Mouse (Mus musculus): Measurements from ENCODE around the gene Marf1.
"Not testable (repeated sequence)": the region's sequence is repeated elsewhere in the genome, so short reads cannot be mapped to it uniquely, and the experiment has no call there.

Gene Marf1

DNA sequence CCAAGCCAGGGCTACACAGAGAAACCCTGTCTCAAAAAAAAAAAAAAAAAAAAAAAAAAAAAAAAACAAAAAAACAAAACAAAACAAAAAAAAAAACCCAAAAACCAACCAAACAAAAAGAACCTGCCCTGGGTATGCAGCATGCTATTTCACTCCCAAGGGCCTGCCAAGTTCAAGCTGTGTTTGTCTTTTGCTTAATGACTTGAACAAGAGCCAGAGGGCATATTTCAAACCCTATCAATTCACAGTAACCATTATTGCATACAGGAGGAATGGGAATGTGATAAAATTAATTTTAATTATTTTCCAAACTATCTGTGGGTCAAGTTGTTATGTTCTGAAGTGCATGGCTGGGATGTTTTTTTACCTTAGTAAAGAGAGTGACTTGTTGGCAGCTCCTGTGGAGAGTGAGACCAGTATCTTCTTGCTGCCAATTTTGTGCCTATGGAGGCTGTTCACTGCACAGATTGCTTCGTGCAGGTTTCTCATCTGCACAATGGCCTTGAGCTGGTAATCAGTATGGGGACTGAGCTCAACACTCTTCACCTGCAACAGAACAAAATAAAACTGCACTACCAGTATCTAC, 25.1 kb downstream of the Marf1 start:
- DNase-seq (ENCODE audit: low spot score in 2 of 2), result no peak

DNA sequence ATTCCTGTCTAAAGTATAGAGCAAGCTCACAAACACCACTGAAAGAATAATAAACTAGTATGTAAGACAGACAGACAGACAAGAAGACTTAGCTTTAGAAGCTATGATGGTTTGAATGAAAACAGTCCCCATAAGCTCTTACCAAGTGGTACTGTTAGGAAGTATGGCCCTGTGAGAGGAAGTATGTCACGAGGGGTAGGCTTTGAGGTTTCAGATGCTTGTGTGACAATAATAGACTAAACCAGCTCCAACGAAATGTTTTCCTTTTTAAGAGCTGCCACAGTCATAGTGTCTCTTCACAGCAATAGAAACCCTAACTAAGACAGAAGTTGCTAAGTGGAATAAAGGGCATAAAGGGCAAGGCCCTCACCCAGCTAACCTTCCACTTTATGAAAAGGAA, 28.1 kb downstream of the Marf1 start:
- no peak for DNase-seq (ENCODE audit: low spot score in 2 of 2)

DNA sequence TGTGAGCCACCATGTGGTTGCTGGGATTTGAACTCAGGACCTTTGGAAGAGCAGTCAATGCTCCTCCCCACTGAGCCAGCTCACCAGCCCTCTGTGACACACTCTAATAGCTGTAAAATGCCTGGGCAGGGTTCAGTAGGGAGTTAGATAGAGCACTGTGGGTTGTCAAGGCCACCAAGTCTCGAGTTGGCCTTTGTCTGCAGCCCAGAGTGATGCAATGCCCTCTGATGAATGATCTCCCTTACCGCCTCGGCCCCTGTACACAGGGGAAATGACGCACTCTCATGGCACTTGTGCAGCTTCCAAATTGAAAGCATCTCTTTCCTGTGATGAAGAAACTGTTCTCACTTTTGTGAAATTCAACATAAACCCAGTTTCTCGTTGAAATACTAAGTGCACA, 31.3 kb downstream of the Marf1 start:
- no peak for DNase-seq (ENCODE audit: low spot score in 2 of 2)

DNA sequence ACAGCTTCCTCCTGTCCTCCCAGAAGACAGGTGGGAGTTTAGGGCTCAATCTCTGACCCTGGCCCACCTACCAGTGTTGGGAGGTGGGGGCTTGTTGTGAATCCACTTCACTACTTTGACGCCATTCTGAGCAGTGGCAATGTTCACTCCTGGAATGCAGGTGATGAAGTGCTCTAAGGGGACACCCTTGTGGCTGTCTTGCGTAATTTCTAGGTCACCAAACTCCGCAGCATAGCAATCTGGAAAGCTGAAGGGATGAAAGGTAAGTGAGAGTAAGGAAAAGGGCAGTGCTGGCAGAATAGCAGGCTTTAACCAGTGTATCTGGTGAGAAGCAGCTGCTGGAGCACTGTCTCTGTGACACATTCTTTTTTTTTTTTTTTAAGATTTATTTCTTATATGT, 31.8 kb downstream of the Marf1 start:
- no peak for DNase-seq (ENCODE audit: low spot score in 2 of 2)

DNA sequence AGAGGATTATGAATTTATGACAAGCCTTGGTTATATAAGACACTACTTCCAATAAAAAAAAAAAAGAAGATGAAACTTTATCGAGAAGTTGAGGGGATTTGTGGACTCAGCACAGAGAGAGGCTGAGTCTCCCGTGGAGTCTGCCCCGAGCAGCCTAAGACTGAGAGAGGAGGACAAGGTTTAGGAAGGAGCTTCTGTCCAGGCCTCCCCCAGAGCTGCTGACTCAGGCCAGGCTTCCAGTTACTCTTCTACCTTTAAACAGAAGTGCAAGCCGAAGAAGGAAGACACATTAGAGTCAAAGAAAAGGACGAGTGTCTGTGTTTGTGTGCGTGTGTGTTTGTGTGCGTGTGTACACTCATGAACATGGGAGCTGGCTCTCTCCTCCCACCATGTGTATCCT, 32.4 kb downstream of the Marf1 start:
- no peak for DNase-seq (ENCODE audit: low spot score in 2 of 2)

DNA sequence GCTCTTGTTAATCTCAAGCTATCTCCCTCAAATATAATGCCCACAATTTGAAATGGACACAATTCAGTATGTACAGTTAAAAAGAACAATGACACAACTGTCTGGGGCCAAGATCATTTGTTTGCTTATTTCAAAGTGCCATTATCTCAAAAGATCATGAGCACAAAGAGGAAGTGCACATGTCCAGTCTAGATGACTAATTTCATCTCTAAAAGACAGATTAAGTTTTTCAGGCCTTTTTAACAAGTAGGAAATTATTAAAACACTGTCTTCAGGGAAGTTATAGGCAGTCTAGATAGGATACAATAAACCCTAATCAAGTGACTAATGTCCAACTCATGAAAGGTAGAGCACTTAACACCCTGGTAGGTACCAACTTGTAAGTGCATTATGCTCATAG, 34.2 kb downstream of the Marf1 start:
- no peak for DNase-seq (ENCODE audit: low spot score in 2 of 2)

DNA sequence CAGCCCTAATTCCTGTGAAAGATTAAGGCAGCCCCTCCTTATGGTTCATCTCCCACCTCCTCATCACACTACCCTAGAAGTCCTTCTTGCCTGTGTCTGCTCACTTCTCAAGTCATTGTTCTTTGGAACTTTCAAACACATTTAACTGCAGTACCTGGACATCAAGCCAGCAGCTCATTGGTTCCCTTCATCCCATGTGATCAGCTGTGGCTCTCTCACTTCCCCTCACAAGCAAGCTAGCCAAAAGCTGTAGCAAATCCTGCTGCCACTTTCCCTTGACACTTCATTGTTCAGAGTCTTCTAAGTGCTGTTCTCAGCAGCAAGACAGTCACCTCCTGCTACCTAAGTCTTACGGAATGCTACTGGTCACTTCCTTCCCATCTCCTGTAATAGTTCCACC, 37.9 kb downstream of the Marf1 start:
- no peak for DNase-seq (ENCODE audit: low spot score in 2 of 2)

DNA sequence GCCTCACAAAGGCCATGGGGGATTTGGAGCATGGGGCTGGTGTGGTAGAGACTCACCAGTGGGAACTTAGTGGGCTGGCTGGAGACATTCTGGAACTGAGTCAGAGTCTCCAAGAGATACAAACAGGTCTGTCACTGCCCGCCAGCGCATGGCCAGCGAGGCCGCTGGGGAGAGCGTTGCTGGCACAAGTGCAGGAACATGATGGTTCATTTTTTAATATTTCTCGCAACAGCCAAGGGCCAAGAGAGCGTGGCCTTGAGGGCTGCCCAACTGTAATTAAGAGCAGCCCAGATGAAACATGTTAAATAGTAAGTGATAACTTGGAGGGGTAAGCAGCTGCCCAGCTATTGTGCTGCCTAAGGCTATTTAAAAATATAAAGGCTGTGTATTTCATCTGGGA, 38.4 kb downstream of the Marf1 start:
- DNase-seq (ENCODE audit: low spot score in 2 of 2), result peak in 1 of 2 experiments; percentile 23

DNA sequence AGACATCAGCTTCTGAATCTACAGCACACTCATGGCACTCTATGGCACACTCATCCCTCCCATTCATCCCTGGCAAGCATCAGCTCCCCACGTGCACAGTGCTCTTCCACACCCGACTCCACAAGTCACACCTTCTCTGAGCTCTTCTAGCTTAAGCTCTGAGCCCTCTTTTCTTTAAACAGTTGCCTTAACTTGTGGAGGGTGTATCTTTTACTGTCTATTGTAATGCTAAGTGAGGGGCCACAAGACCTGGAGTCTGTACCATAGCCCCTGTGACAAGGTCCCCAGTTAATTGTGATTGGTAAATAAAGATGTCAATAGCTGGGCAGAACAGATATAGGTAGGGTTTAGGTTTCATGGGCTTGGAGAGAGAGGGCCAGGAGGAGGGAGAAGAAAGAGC, 39.2 kb downstream of the Marf1 start:
- DNase-seq (ENCODE audit: low spot score in 2 of 2), result no peak

DNA sequence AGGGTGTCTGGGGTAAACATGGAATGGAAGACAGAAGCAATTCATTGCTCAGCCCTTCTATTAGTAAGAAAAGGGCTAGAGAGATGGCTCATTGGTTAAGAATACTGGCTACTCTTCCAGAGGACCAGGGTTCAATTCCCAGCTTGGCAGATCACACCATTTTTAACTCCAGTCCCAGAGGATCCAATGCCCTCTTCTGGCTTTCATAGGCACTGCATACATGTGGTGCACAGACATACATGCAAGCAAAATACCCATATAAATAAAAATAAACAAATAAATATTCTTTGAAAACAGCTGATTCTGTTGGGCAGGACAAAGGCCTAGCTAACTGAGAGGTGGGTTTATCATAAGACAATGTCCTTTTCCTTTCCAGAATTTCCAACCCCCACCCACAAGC, 40.6 kb downstream of the Marf1 start:
- DNase-seq (ENCODE audit: low spot score in 2 of 2), result no peak

DNA sequence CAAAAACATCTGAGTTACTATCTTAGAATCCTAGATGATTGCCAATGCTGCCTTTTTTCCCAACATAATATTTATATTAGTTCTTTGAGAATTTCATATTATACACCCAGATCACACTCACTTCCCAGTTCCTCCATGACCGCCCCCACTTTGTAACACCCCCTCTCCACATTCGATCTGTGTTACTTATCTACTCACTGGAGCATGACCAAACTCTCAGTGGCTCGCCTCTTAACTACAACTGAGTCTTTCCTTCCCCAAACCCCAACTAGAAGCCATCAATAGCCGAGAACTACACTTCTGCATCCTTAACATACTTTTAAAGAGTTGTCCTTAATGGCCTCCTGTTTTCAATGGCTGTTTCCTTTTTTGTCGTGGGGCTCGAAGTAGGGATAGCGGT, 41.6 kb downstream of the Marf1 start:
- DNase-seq (ENCODE audit: low spot score in 2 of 2), result no peak

DNA sequence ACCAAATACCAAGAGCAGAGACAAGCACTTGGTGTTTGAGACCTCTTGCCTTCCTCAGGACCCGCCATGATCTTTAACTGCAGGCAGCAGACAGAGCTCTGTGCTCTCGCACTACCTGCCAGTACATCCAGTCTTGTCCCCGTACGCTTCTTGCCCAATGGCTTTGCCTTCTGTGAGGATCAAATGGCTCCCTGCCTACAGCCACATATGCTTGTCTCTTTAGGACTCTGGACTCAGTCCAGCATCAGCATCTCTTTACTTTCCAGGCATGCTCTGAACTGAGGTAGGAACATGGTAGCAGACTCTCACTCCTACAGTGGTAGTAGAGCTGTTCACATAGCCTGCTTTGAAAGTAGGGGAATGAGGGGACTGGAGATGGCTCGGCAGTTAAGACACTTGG, 42.2 kb downstream of the Marf1 start:
- DNase-seq (ENCODE audit: low spot score in 2 of 2), result no peak

DNA sequence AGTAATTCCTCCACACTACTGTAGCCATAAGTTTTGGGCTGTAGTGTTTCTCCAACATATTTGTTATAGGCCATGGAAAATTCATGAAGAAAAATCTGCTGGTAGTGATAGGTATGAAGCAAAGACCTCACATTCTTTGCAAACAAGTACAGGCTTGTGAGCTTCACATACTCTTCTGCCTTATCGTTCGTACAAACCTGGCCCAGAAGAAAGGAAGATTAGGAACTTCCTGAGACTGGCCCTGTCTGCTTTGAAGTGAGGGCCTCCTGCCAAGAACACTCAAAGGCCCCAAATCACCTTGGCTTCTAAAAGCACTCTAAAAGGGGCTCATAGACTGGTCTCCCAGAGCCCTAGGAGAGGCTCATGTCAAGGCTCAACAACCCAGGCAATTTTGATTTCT, 45.9 kb downstream of the Marf1 start:
- no peak for DNase-seq (ENCODE audit: low spot score in 2 of 2)

DNA sequence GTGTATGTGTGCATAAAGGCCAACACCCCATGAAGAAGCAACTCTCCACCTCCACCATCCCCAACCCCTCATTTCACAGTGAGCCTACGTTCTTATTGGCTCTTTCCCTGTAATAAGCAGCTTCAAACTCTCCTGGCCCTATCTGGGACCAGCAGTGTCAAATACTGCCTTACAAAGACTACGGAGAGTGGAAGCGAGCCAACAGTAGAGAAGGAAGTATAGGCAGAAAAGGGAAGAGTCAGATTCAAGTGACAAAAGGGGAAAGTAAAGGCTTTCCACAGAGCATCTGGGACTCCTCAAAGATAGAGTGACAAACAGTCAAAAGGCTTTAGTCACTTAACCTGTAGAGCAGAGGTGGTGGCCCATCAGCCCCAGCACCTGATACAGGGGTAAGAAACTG, 50.4 kb downstream of the Marf1 start:
- DNase-seq (ENCODE audit: low spot score in 2 of 2), result no peak

DNA sequence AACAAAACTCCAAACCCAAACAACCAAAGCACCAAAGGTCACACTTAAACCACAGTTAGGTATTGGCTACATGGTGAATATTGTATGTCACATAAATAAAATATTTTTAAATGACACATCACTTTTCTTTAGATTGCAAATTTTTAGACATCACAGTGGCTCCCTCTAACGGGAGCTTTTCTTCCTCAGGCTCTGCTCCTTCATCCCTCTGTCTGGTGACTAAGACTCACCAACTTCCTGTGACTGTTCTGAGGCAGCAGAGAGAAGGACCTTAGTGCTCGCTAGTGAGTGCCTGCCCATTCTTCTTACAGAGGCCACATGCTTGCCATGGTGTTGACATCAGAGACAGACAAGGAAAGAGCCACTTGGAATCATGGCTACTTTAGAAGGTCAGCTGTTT, 51.0 kb downstream of the Marf1 start:
- DNase-seq (ENCODE audit: low spot score in 2 of 2), result no peak

DNA sequence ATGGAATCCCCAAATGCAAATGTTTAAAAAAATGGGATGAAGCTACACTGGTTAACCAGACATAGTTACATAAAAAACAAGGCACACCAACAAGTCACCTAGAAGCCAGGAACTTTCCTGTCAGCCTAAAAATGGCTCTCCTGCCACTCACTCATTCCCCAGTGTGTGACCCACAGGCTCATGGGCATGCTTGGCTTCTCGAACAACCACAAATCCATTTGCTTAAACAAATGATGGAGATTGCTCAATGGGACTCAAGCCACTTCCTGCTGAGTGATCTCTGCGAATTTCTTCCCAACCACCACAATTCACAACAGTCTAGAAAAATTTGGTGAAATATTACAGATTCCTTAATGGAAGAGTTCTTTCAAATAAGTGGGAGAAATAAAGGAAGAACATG, 52.2 kb downstream of the Marf1 start:
- no peak for DNase-seq (ENCODE audit: low spot score in 2 of 2)

DNA sequence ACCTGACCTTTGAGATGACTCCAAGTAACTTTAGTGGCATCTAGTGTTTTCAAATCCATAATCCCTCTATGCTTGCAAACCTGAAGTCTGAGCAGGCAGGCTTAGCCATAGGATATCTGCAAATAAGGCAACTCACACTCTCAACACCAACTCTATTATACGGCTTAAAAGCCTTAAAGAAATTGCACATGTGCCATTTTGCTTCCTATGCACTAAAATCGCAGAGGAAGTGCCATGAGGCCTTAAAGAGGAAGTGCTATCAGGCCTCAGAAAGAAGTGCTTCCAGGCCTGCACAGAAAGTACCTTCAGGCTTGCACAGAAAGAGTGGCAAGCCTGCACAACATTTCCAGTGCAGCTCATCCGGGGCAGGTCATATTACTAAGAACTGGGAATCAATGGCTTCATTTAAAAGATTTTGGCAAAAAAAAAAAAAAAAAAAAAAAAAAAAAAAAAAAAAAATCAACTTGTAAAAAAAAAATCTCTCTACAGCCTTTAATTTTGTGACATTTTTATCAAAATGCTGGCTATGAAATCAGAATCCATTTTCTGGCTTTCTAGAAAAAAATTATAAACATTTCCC, 53.4 kb downstream of the Marf1 start:
- DNase-seq (ENCODE audit: low spot score in 2 of 2), result no peak

DNA sequence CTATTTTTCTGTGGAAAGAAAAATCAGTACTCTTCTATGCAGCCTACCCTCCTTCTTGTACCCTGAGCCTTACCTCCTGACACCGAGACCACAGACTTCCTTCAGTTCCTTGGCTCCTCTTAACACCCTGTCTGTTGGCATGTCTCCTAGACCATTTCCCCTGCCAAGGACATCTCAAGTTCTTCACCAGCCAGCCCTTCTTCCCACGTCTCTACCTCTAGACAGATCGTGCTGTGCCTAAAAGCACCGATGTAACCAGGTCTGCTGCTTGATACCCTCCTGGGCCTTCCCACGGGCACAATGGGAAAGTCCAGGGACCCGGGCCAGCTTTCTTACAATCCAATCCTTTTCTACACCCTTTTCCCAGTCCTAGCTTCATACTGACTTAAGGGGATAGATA, 57.3 kb downstream of the Marf1 start:
- DNase-seq (ENCODE audit: low spot score in 2 of 2), result no peak

DNA sequence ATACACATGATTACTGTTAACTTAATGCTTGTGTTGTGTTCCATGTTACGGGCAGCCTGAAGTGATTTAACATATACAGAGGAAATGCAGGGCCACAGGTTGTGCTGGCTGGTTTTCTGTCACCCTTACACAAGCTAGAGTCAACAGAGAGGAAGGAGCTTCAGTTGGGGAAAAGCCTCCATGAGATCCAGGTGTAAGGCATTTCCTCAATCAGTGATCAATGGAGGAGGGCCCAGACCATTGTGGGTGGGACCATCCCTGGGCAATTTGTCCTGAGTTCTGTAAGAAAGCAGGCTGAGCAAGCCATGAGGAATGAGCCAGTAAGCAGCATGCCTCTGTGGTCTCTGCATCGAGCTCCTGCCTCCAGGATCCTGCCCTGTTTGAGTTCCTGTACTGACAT, 71.4 kb downstream of the Marf1 start:
- DNase-seq (ENCODE audit: low spot score in 2 of 2), result no peak

DNA sequence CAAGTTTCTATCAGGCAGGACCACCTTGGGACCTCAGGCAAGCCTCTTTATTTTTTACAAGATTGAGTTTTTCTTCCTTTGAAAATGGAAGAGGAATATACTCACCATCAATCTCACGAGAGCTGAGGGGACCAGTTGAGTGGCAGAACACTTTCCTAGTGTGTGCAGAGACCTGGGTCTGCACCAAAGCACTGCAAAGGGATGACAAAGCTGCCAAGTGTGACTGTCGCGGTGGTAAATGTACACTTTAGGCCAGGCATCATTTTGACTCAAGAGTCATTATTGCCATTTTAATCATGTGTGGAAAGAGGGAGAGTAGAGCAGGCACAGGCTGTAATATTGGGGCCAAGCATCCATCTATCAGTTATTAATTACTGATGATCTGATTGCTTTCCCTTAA, 73.9 kb downstream of the Marf1 start:
- DNase-seq (ENCODE audit: low spot score in 2 of 2), result no peak

DNA sequence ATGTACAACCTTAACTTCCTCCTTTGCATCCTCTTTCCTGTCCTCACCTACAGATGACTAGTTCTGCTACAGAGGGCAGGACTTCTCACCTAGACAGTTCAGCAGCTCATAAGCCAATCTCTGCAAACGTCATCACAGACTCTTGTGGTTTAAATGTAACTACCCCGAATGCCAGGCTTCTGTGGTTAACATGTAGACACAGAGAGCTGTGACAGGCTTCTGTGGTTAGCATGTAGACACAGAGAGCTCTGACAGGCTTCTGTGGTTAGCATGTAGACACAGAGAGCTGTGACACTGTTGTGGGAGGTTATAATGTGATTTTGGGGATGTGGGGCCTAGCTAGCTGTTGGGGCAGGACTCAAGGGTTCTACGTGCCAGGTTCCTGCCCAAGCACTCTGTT, 74.9 kb downstream of the Marf1 start:
- no peak for DNase-seq (ENCODE audit: low spot score in 2 of 2)

DNA sequence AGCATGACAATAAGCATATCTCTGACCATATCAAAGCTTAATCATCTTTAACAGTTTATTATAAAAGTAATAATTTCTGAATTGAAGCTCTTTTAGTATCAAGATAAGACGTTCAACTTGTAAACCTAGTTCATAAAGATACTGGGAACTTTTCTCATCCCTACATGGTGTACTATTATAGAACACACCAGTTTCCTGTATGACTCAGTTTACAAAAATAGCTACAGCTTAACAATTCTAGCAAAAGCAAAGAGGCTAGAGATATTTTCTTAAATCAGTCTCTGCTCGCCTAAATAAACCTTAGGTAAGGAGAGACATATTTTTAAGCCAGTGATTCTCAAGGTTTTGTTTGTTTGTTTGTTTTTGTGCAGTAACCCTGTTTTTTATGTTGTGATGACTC, 80.2 kb downstream of the Marf1 start:
- DNase-seq (ENCODE audit: low spot score in 2 of 2), result no peak

DNA sequence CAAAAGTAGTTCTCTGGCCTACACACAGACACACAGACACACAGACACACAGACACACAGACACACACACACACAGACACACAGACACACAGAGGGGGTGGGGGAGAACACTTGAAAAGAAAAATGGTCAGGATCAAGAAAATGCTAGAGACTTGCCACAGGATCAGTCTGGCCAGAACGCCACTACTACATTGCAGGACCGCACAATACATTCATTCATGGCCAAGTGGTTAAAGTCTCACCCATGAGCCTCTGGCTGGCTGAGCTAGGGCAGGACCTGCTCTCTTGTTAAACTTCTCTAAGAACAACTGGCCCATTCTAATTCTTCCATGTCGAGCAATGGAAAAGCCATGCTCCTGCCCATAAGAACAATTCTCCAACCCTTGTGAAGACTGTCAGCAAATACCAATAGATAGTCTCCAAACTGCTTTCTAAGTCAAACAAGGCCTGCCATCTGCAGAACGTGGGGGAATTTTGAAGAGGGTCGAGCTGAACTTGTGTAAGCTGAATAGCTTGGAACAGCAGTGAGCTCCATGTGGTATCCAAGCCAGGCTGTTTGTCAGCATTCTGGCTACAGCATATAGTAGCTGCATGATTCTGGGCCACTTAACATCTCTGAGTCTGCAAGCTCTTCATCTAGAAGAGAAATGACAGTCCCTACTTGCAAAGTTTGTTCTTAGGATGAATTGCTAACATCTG, 92.5 kb downstream of the Marf1 start:
- no peak for DNase-seq (ENCODE audit: low spot score in 2 of 2)

DNA sequence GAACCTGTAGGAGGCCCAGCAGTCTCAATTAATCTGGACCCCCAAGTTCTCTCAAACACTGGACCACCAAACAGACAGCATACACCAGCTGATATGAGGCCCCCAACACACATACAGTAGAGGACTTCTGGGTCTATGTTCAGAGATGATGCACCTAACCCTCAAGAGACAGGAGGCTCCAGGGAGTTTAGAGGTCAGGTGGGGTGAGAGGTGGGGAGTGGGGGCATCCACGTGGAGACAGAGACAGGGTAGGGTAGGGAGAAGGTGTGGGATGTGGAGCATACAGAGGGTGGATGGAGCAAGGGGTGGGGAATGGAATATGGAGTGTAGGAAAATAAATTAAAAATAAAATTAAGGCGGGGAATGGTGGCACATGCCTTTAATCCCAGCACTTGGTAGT, 94.5 kb downstream of the Marf1 start:
- not testable (repeated sequence) for DNase-seq (ENCODE audit: low spot score in 2 of 2)
